Mouse (Mus musculus) adrenal gland, postnatal 14 days (tissue): ENCODE results near the gene Ppil1. TPM values are rescaled to one million over a fixed set of nuclear protein-coding genes. Genes with fewer than 3 reads are reported as not detected.
"Not testable (repeated sequence)": the region's sequence is repeated elsewhere in the genome, so short reads cannot be mapped to it uniquely, and the experiment has no call there.

Experiments
- DNase-seq: peaks from one replicate; pipeline ENCODE4 v3.0.0; 2021; ENCODE audit warnings: mixed read lengths
- total RNA-seq: library from RNA; stranded (reverse); gene quantifications from 2 replicates; pipeline ENCODE4 v1.2.3, GENCODE M21; 2021

Gene Ppil1
- total RNA-seq, 1 experiment from 2014 or later, result 26.0 TPM

DNA sequence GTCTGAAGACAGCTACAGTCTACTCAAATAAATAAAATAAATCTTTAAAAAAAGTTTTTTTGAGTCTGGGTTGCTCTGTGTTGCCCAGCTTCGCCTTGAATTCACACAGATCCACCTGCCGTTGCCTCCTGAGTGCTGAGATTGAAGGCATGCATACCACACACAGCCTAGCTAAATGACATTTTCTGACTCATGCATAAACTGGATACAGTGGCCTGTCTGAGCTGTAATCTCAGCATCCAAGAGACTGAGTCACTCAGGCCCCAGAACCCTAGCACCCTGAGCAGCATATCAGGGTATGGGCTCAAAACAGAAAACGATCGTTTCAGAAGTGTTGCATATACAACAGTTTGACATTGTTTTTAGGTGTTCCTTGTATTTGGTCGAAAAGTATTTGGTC, 17.6 kb upstream of the Ppil1 start:
- DNase-seq, result no peak

DNA sequence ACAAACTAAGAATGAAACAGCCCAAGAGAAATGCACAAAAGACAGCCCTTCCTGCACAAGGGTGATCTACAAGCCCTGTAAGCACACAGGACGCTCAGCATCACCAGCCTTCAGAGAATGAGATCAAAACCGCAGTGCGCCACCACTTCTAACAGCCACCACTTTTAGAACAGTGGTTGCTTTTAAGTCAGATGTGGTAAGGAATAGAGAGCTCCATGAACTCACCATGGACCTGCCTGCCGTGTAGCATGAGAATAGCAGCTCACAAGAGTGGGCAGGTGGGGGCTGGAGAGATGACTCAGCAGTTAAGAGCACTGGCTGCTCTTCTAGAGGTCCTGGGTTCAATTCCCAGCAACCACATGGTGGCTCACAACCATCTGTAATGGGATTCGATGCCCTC, 16.4 kb upstream of the Ppil1 start:
- DNase-seq, result no peak

DNA sequence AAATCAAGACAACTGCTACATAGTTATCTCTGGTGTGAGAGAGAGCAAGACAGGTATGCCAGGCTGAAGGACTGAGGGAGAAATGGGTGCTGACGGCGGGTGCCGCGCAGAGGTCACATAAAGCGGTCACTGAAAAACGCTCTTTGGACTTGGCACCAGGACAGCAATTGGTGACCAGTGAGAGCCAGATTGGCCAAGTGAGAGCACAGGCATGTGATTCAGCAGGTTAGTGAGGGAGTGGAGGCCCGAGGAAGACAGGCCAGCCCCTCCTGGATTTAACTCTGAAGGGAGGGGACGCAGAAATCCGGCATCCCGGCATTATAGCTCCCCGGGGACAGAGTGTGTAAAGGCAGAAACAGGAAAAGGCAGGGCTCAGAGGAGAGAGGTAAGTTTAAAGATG, 9.9 kb upstream of the Ppil1 start:
- peak; percentile 63 for DNase-seq

DNA sequence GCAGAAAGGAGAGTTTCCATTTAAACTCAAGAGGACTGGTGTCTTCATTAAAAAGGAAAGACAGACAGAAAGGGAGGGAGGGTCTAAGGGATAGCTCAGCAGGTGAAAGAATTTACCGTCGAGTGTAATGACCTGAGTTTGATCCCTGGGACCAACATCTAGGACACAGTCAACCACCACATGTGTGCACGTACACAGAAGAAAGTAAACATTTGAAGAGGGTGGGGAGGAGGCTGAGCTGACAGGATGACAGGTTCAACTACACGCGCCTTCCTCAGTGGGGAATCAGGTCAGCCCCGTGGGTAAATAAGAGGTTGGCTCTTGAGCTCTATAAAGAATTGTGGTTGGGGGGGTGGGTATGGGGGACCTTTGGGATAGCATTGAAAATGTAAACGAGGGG, 9.2 kb upstream of the Ppil1 start:
- no peak for DNase-seq

DNA sequence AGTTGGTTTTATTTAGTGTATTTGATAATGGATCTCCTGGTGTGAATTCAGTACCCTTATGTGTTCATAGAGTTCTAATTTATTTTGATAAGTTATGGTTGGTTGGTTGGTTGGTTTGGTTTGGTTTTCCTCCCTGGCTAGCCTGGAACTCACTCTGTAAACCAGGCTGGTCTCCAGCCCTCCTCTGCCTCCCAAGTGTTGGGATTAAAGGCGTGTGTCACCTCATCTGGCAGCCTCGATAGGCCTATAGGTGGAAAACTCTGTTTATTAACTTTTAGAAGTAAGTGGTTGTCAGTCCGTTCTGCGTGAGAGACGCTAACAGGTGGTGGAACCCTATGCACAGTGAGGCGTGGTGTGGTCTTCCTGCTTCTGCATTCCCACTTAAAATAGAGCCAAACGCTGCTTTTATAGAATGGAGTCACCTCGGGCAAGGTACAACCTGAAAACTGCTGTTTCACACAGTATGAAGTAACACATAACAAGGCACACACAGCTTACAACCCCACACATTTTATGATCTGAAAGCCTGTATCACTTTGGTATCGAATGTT, 6.2 kb upstream of the Ppil1 start:
- no peak for DNase-seq

DNA sequence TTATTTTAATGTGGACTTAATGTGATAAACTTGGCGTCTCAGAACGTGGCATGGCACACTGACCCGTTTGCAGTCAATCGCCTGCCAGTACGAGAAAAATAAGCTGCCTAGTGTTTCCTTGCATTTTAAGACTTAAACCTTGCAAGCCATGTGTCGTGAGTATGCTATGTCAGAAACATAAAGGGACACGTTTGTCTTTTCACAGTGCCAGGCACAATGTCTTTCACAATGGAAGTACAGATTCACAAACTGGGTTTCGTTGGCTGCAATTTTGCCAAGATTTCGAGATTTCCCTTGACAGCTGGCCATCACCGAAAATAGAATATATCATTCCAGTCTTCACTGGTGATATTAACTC, 5.3 kb upstream of the Ppil1 start:
- DNase-seq, result no peak

DNA sequence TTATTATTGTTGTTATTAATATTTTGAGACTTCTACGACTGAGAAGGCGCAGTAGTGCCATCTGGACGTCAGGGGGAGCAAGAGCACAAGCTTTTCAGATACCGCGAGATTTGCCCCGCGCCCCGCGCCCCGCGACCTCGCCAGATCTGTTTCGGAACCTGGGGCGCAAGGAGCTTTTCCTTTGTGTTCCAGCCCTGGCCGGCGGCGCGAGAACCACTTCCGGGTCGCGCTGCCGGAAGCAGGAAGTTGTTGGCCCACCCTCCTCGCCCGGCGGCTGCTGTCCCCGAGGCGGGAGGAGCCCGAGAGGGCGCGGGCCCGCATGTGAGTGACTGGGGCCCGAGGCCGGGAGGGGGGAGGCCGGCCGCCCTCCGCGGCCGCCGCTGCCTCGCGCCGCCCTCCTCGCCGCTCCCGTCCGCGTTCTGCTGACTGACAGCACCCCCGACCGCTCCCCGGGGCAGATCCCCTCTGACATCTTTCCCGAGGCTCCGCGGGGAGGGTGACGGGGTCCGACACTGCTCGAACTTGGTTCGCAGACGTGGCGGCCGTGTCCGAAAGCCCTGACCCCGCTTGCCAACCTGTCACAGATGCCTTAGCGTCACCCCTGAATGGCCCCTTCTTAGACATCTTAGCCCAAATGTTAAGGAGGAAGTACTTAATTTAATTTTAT, 4.8 kb upstream of the Ppil1 start, which contains the start of gene BC004004:
BC004004 (plus strand) TSS at position 107 of the 667 bp plus-strand sequence.
- DNase-seq, result peak; percentile 98

DNA sequence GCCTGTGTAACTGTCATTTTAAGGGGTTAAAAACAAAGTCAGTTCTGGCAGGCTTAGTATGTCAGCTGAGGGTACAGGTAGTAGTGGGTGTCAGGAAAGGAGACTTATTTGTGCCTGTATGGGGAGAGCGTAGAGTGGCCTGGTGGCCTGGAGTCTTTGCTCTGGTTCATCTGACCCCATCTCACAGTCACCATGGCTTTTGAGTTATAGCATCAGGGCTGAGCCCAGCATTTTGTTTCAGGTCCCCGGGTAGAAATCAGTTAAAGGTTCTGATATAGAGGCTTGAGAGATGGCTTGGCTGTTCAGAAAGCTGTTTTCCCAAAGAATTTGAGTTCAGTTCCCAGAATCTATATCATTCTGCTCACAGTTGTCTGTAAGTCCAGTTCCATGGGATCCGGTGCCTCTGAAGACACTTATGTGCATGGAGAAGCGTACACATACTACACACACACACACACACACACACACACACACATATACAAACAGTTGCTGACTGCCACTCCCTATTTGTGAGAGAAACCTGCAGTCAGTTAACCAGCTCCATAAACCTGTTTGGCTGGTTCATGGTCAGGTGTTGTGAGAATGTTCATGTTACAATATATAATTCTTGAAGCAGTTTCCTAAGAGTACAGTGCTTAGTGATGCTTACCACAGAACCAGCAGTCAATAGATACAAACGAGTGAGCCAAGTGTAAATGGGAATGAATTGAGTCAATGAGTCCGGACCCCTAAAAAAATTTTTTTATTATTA, 4.1 kb upstream of the Ppil1 start:
- DNase-seq, result no peak

DNA sequence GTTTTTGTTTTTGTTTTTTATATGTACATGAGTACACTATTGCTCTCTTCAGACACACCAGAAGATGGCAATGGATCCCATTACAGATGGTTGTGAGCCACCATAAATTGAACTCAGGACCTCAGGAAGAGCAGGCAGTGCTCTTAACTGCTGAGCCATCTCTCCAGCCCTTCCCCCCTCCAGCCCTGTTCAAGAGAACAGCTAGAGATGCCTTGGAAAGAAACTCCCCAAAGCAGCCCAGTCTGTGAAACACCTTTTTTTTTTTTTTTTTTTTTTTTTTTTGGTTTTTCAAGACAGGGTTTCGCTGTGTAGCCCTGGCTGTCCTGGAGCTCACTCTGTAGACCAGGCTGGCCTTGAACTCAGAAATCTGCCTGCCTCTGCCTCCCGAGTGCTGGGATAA, 3.1 kb upstream of the Ppil1 start:
- DNase-seq, result not testable (repeated sequence)

DNA sequence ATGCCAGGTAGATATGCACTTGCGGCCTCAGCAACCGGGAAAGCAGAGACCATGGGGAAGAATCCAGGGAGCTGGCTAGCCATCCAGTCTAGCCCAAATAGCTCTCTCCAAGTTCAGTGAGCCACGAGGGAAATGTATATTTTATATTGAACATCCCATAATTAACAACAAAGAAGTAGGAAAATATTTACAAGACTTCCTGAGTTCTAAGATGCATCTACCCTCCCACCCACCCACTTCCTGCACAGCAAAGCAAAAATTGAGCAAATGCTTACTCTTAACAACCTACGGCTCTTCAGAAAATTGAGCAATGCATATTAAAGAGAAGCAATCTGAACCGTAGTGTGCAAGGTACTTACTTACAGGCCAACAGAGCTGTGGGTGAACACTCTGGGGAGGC, 774 bp upstream of the Ppil1 start:
- no peak for DNase-seq

DNA sequence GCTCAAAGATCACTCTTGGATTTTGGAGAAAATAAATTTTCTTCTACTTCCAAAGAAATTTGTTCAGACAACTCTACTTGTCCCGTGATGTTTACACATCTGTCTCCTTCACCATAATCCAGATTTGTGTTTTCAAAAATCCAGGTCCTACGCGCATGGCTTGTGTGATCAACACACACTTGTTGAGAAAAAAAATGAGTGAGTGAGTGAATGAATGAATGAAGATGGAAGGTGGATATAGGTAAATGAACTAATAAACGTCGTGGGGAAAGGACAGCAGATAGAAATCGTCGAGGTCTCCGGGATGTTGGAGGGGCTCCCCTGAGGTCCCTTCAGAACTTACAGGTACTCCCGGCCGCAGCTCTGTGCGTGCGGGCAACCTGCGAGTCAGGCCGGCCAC, 569 bp downstream of the Ppil1 start:
- DNase-seq, result no peak

DNA sequence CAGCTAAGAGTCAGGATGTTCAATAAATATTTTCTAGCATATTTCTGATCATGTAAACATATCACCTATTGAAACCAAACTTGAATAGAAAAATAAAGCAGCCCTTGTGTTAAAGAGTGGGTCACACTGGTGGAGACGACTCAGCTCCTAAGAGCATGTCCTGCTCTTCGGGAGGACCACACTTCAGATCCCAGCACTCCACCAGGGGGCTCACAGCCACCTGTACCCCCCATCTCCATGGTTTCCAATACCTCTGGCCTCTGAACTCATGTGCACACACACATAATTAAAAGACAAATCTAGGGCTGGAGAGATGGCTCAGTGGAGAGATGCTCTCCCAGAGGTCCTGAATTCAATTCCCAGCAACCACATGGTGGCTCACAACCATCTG, 1.7 kb downstream of the Ppil1 start:
- no peak for DNase-seq

DNA sequence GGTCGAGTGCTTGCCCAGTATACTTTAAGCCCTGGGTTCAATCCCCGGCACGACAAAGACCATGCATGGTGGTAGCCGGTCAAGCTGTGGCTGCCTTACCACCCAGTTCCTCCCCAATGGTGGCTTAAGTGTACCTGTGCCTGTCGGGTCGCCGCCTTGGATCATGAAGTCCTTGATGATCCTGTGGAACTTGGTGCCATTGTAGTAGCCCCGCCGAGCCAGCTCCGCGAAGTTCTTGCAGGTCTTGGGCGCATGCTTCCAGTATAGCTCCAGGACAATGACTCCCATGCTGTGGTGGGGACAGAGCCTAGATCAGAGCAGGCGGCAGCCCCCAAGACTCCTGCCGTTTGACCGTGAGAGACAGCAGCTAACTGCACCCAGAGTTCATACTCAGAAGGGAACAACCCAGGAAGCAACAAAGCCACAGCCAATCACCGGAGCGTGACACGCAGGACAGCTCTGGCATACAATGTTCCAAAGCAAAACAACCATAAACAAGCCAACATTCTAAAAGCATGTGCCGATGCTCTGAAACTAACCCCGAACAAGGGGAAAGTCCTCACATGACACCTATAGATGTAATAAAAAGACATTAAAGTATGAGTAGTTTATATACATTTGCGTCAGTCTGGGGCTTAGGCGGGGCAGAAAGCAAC, 2.3 kb downstream of the Ppil1 start:
- no peak for DNase-seq

DNA sequence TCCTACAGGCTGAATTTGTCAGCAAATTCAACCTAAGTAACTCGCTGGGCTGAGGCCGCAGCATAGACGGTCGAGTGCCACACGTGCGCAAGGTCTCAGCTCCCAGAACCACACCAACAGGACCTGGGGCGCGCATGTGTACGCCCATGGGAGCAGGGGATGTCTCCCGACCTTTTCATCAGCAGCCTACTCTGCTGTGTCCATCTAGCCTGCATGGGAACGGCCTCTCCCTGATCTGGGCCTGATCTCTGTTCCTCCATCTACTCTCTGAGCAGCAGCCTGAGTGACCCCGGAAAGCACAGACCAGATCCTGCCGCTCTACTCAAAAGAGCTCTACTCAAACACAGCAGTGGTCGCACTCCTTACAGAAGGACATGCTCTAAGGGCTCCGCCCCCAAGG, 3.5 kb downstream of the Ppil1 start:
- no peak for DNase-seq

DNA sequence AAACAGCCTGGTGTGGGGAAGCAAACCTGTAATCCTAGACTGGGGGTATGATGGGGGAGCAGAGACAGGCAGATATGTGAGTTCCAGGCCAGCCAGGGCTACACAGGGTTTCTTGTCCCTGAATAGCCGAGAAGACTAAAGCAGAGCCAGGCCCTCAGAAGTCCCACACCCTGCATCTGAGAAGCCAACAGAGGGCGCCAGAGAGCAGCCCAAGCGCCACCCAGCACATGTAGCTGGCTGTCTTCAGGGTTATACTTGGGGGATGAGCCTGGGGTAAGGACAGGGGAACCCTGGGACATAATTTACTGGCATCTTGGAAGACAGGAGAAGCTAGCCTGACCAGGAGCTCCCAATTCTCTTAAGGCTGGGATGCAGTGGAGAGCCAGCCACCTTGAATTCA, 4.5 kb downstream of the Ppil1 start:
- peak; percentile 88 for DNase-seq

DNA sequence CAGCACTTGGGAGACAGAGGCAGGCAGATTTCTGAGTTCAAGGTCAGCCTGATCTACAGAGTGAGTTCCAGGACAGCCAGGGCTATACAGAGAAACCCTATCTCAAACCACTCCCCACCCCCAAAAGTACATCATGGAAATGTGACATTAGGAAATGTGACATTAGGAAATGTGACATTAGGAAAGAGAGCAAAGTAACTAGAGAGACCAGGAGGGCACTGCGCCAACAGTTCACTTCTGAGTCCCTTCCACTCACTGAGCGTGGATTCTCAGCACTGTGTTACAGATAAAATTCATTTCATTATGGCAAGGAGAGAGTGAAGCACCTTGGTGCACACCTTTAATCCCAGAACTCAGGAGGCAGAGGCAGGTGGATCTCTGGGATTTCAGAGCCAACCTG, 5.1 kb downstream of the Ppil1 start:
- peak; percentile 76 for DNase-seq

DNA sequence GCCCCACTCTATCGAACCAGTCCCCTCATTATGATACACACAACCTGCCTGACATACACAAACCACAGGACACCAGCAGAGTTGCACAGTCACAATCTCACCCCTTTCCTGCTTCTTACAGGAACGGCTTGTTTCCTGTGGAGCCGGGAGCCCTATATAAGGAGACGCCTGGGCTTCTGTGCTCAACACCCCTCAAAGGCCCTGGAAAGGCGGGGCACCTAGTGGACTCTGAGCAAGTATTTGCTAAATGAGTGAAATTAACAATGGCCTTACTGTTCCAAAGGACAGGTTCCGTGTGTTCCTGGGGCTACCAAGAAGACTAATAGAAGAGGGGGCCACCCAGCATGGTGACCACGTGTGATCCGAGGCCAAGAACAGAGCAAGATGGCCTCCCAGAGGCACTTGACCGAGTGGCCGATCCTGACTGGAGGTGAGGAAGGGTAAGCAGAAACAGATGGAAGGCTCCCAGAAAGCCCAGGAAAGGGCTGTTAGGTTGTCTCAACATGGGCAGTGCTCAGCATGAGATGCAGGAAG, 5.9 kb downstream of the Ppil1 start:
- no peak for DNase-seq

DNA sequence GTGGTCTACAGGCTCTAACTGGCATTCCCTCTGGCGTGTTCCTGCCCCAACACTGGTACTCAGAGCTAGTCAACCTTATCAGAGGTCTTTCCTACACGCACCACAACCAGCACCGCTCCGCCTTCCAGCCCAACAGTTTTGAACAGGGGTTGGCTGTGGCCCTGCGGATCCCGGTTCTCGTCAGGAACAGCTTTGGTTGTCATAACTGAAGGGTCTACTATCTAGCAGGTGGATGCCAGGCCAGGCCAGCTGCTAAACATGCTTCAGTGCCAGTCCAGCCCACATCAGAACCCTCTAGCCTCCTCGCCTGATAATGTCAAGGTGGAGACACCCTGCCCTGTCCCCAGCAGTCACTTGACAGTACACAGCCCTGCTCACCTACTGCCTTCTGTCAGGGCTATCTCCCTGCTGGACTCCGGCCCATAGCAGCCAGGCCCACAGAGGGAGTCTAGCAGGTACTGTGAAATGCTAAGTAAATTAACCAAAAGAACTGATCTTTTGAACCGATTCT, 6.9 kb downstream of the Ppil1 start:
- no peak for DNase-seq

DNA sequence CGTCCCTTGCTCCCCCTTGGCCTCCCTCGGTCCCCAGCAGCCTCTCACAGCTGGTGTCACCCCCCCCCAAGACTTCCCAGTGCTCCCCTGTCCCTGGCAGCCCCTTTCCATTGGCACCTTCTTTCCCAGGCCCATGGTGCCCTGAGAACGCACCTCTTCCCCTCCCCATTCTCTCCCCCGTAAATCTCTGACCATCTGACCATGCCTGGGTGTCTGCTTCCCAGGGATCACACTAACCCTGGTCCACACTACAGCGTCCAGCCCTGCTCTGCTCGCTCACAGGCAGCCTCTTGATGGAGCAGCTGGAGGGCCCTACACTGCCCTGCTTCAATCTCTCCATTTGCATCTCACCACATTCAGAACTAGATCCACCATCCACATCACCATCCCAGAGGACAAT, 7.5 kb downstream of the Ppil1 start:
- no peak for DNase-seq

DNA sequence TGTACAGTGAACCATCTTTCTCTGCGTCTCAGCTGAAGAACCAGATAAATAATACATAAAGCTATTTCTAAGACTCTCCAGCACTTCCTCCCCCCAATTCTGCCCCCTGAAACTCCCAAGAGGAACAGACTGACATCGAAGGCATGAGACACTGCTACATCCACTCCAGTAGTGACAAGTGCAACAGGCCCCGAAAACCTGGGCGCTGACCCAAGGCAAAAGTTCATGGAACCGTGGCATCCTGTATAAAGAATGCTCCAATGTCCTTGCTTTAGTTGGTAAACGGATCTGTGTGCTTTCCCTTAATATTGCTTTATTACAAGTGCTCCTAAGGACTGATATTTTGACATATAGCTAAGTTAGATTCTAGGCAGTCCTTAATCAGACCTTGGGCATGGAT, 9.2 kb downstream of the Ppil1 start:
- peak; percentile 62 for DNase-seq

DNA sequence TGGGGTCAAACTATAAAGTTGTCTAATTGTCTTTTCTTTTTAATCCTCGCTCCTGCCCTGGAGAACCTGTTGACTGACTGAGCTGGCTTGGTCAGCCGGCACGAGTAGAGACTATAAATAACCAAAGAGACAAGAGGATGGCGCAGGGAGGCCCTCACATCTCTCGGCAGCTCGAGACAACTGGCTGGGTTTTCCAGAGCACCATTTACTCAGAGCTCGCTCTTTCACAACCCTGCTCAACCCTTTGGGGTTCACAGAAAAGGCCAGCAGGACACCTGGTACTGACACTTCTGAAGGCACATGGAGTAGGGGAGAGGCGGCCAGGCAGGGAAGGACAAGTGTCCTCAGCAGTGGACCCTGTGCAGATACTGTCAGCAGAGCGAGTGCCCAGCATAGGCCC, 10.3 kb downstream of the Ppil1 start:
- DNase-seq, result no peak

DNA sequence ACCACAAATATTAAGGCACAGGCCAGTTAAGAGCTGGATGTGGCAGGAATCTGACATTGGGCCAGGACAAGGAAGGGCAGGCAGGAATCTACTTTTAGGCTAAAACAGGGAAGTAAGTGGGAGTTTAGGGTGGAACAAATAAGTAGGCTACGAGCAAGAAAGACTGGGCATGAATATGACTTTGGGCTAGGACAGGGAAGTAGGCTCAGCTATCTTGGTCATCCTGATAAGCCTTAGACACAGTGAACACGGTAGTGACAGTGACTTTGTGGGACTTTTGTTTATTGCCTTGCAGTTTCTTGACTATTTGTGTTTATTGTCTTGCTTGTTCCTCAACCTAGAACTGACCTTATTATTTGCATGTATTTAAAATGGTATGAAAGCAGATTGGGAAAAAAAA, 10.8 kb downstream of the Ppil1 start:
- no peak for DNase-seq
